Mouse (Mus musculus) ovary, postnatal 10 days (tissue): ENCODE results near the gene Ttc7b.

Source experiments
- DNase-seq: peaks from one replicate; pipeline ENCODE4 v3.0.0; 2022; ENCODE audit warnings: low spot score

The Ttc7b gene

GRCm38 (mm10) chr12:100447701-100448277 is 72.8 kb downstream of the Ttc7b start:
- no peak for DNase-seq

- DNase-seq, result no peak
Observed at GRCm38 (mm10) chr12:100447161-100447560, 73.5 kb downstream of the Ttc7b start.

- no peak for DNase-seq
Observed at GRCm38 (mm10) chr12:100445686-100446085, 74.9 kb downstream of the Ttc7b start.

- DNase-seq, result no peak
Observed at GRCm38 (mm10) chr12:100445271-100445670, 75.4 kb downstream of the Ttc7b start.

GRCm38 (mm10) chr12:100444671-100445165 is 75.9 kb downstream of the Ttc7b start:
- DNase-seq, result no peak

GRCm38 (mm10) chr12:100443452-100443851 is 77.2 kb downstream of the Ttc7b start:
- no peak for DNase-seq

GRCm38 (mm10) chr12:100441609-100442008 is 79.0 kb downstream of the Ttc7b start:
- no peak for DNase-seq

- no peak for DNase-seq
Observed at GRCm38 (mm10) chr12:100439883-100440282, 80.7 kb downstream of the Ttc7b start.

GRCm38 (mm10) chr12:100439145-100439755 is 81.4 kb downstream of the Ttc7b start:
- DNase-seq, result no peak

- no peak for DNase-seq
Observed at GRCm38 (mm10) chr12:100438509-100438908, 82.1 kb downstream of the Ttc7b start.

- no peak for DNase-seq
Observed at GRCm38 (mm10) chr12:100437862-100438261, 82.8 kb downstream of the Ttc7b start.

- DNase-seq, result no peak
Observed at GRCm38 (mm10) chr12:100435763-100436162, 84.9 kb downstream of the Ttc7b start.

GRCm38 (mm10) chr12:100431830-100432229 is 88.8 kb downstream of the Ttc7b start:
- DNase-seq, result no peak

GRCm38 (mm10) chr12:100429414-100430114 is 91.1 kb downstream of the Ttc7b start:
- no peak for DNase-seq

- DNase-seq, result no peak
Observed at GRCm38 (mm10) chr12:100428183-100428582, 92.4 kb downstream of the Ttc7b start.

GRCm38 (mm10) chr12:100426212-100426611 is 94.4 kb downstream of the Ttc7b start:
- no peak for DNase-seq

- no peak for DNase-seq
Observed at GRCm38 (mm10) chr12:100425028-100425427, 95.6 kb downstream of the Ttc7b start.

- DNase-seq, result no peak
Observed at GRCm38 (mm10) chr12:100422286-100422820, 98.3 kb downstream of the Ttc7b start.

GRCm38 (mm10) chr12:100421538-100421937 is 99.1 kb downstream of the Ttc7b start:
- DNase-seq, result no peak

- no peak for DNase-seq
Observed at GRCm38 (mm10) chr12:100420903-100421302, 99.7 kb downstream of the Ttc7b start.

GRCm38 (mm10) chr12:100419946-100420874 is 100.4 kb downstream of the Ttc7b start:
- no peak for DNase-seq

GRCm38 (mm10) chr12:100415802-100416201 is 104.8 kb downstream of the Ttc7b start:
- no peak for DNase-seq
